Comparison of ENCODE assay signal across 25 mouse cellular contexts in the genomic region with DNA sequence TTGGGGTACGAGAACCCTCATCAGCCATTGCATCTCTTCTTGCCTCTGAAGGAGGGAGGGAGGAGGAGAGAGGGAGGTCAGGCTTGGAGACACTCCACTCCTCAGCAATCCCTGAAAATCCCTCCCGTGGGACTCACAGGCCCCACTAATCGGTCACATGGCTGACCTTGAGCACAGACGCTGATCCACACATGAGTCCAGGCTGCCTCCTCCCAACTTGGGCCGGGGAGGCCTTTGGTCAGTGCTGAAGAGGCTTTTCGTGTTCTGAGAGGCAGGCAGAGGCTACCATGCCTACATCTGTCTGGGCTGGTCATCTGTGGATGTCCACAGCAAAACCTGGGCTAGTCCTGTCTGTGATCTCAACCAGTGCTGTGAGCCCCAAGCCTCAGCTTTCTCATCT.
"Had no signal": no experiment of that assay in that cellular context is flagged by ENCODE, and none has a peak within 500 bp of the region (broad histone marks: within the 10 kb centered on the region; RNA-seq: fewer than 3 reads in every experiment).

No protein-coding gene starts in this region.

- H3K27me3 ChIP-seq: kidney, embryonic 15.5 days; limb, embryonic 13.5 days; liver, embryonic 12.5 days; liver, embryonic 15.5 days; lung, embryonic 15.5 days; midbrain, embryonic 13.5 days; neural tube, embryonic 13.5 days had no signal

- H3K27ac ChIP-seq: kidney, embryonic 15.5 days; limb, embryonic 10.5 days; limb, embryonic 13.5 days; liver, embryonic 12.5 days; liver, embryonic 15.5 days; lung, embryonic 15.5 days; midbrain, embryonic 10.5 days; midbrain, embryonic 13.5 days; neural tube, embryonic 13.5 days; stomach, postnatal 0 days had no signal

- H3K4me1 ChIP-seq: lung, embryonic 15.5 days; midbrain, embryonic 13.5 days had no signal

- H3K9me3 ChIP-seq: kidney, embryonic 15.5 days; limb, embryonic 10.5 days; limb, embryonic 13.5 days; liver, embryonic 12.5 days; liver, embryonic 15.5 days; lung, embryonic 15.5 days; midbrain, embryonic 10.5 days; midbrain, embryonic 13.5 days; neural tube, embryonic 13.5 days had no signal

- DNase-seq: kidney, adult 8-10 months; kidney, postnatal 10 days; kidney, postnatal 36 days; liver; lung, adult 18-20 months; lung, postnatal 10 days; lung, postnatal 36 days; right cerebral cortex, adult 18-20 months; right cerebral cortex, postnatal 14 days; right cerebral cortex, postnatal 4 days; thymus, adult 2 months; thymus, postnatal 14 days; thymus, postnatal 4 days had no signal

- H3K4me3 ChIP-seq: kidney, embryonic 15.5 days; limb, embryonic 10.5 days; limb, embryonic 13.5 days; liver, embryonic 12.5 days; liver, embryonic 15.5 days; lung, embryonic 15.5 days; megakaryocyte, embryonic 14.5 days; midbrain, embryonic 10.5 days; midbrain, embryonic 13.5 days; myocyte; neural tube, embryonic 13.5 days had no signal

- H3K36me3 ChIP-seq: kidney, embryonic 15.5 days; limb, embryonic 10.5 days; limb, embryonic 13.5 days; liver, embryonic 12.5 days; liver, embryonic 15.5 days; lung, embryonic 15.5 days; midbrain, embryonic 10.5 days; midbrain, embryonic 13.5 days; neural tube, embryonic 13.5 days had no signal
